Mouse (Mus musculus) bone marrow, adult 2 months (tissue): Measurements from ENCODE around the gene Rbm34.

ENCODE experiments used
- CTCF ChIP-seq: fragments of 200-500 bp; IDR thresholded peaks from 2 replicates; pipeline ENCODE4 v1.5.1; 2011; ENCODE audit warnings: low read length, control low read depth; ENCODE audit not compliant: control insufficient read depth, insufficient read depth
- POLR2A ChIP-seq: fragments of 200-500 bp; IDR thresholded peaks from 2 replicates; pipeline ENCODE4 v1.6.1; 2011; ENCODE audit warnings: low read depth, mild to moderate bottlenecking, control low read depth, low read length, borderline replicate concordance; ENCODE audit not compliant: control insufficient read depth

DNA sequence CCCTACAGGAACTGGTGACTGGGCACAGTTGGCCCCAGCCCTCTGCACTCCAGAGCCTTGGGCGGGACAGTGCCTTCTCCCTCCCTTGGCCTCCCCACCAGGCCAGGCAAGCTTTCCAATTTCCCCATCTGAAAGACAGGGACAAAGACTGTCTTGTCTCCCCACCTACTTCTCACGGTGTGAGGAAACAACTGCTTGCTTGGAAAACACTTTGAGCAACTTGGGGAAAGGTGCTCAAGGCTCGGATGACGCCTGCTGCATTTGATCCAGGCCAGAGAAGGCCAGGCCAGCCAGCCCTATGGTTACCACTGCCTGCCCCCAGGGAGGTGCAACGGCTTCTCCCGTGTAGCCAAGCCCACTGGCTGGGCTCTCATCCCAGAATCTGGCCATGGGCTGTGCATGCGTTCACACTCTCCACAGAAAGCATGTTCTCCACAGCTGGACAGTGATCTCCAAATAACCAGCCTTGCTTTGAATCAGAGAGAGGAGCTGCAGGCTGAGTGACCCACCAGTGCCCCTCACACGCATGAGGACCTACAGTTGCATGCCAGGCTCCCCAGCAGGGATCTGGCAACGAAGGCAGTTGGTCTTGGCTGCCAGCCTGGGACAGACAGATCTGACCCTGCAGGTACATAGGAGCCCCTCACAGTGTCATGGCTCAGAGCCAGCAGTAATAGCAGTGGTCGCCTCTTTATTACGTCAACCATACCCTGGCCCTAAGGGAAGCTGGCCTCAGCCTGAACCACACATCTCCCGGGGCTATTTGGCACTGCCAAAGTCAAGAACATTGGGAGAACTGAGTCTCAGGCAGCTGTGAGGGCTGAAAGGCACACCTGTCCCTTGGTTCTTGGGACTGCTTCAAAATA lies 57.4 kb downstream of the Rbm34 start:
- no peak for TF ChIP-seq CTCF
- TF ChIP-seq POLR2A: no peak
